Mouse (Mus musculus) stomach, postnatal 0 days (tissue): ENCODE results near the gene Sec22a.

ENCODE experiments used
- CTCF ChIP-seq: IDR thresholded peaks from 2 replicates; pipeline ENCODE4 v1.5.1; 2016; ENCODE audit warnings: antibody characterized with exemption, low read depth, mild to moderate bottlenecking, moderate library complexity
- EP300 ChIP-seq: optimal IDR thresholded peaks from 2 replicates; pipeline ENCODE3; 2016; ENCODE audit warnings: antibody characterized with exemption

- TF ChIP-seq CTCF (no peak), EP300 (no peak)
Observed at GRCm38 (mm10) chr16:35385654-35386053, 21.9 kb upstream of the Sec22a start.
